Mouse (Mus musculus) stomach, adult 2 months (tissue): ENCODE data around the gene Nfyc. TPM values are rescaled to one million over a fixed set of nuclear protein-coding genes. Genes with fewer than 3 reads are reported as not detected.

ENCODE experiments used
- polyA plus RNA-seq: library from polyadenylated mRNA; depleted of rRNA; stranded (reverse); fragments of >200 nt; gene quantifications from 2 replicates; pipeline ENCODE4 v1.2.3, GENCODE M21; 2012; rRNA removed

The Nfyc gene
- 81.9 and 104 TPM in 2 replicates for polyA plus RNA-seq

DNA sequence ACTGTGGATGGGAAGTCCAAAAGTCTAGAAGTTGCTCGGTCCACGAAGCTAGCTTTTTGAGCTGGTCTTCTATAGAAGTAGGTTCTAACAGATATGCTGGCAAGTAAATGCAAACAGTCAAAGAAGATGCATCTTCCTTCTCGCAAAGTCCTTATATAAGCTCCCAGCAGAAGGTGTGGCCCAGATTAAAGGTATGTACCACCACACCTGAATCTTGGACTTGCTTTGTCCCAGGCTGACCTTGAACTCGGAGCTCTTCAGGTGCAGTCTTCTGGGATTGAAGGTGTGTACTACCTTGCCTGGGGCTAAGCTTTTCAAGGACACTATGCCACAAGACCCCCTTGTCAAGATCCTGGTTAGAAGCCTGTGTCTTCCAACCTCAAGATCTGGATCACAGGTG lies at the start of gene Nfyc:
Nfyc (minus strand) TSS at position 101 of the 400 bp plus-strand sequence.

DNA sequence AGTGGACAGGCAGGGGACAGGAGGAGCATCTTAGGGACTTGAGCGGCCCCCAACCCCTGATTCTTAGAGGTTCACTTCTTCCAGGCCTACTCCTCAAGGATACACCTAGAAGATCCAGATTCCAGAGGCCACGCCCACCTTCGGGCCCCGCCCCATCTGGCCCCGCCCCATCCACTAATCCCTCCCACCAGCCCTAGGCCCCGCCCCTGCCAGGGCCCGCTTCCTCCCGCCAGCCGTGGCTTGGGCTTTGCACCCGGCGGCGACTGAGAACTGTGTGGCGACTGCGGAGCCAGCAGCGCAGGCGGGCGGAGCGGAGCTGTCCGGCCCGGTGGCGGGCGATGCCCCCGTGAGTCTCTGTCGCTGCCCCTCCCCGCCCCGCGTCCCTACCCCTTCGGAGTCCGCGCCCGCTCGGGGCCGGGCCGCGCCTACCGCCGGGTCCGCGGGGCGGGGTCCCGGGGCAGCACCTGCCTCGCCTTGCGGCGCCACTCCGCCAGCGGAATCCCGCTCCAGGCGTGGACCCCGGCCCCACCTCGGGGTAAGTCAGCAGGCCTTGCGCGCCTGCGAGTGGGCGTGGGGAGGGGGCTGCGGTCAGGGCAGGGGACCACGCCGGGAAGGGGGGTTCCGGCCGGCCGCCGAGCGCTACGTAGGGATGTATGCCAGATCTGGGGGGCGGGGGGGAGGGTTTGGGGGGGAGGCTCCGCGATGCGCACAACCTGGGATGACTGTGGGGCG lies 23.4 kb upstream of the Nfyc start, which contains the start of gene Rims3:
Rims3 (plus strand) TSS at position 229 of the 732 bp plus-strand sequence.

DNA sequence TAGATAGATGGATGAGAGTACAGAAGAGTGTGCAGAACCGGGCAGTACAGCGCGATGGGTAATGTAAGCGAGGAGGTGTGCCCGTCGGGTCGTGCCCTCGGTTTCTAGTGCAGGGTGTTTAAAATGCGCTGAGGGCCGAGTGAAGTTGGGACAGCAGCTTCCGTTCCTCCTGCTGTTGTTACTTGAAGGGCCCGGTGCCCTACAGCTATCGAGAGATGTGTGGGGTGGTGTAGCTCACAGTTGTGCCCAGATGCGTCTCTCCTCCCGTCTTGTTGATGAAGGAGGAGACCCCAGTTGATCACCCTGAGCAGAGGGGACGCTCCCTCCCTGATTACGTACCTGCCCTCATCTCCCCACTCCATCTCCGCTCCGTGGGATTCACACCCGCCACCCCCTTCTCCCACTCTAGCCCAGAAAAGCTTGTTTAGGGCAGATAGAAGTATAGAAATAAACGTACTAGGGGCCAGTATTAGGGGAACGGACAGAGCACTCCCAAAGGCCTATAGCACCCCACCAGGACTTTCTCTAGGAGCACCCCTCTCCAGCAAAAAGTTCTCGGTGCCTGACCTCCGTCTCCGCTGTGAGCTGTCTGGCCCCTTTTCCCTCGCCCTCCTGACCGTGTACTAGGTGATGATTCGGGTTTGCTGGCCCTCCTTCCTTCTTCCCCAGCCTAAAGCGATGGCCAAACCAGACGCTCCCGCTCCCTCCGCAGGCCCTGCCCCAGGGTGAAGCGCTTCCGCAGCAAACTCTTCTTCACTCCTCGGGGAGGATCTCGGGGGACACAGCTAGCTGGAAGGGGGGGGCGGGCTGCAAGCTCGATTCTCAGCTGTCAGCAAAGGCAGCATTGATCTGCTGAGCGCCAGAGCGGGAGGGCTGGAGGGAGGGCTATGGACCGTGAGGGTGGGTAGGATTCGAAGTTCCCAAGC lies 83.2 kb downstream of the Nfyc start, which contains the start of gene Kcnq4:
Kcnq4 (minus strand) TSS at position 672 of the 926 bp plus-strand sequence.

Other genes with a start within 250 kb of the Nfyc start
- not detected in 2 replicates for gene Gm8439, start 242.8 kb downstream of the Nfyc start, polyA plus RNA-seq
- gene Cited4, start 165.0 kb downstream of the Nfyc start, polyA plus RNA-seq = 74.0 and 207 TPM in 2 replicates
- gene Kcnq4, start 83.0 kb downstream of the Nfyc start, polyA plus RNA-seq = 6.1 and 6.5 TPM in 2 replicates
- 0.23 and 0.48 TPM in 2 replicates for gene Rims3, start 23.2 kb upstream of the Nfyc start, polyA plus RNA-seq
- 0.45 and 0.62 TPM in 2 replicates for gene Exo5, start 93.4 kb upstream of the Nfyc start, polyA plus RNA-seq
- gene Zfp69, start 120.1 kb upstream of the Nfyc start, polyA plus RNA-seq = 0.72 and 1.00 TPM in 2 replicates
- 14.1 and 20.3 TPM in 2 replicates for gene Smap2, start 185.7 kb upstream of the Nfyc start, polyA plus RNA-seq
- 0.18 and 0.42 TPM in 2 replicates for gene Col9a2, start 207.8 kb upstream of the Nfyc start, polyA plus RNA-seq